Mouse (Mus musculus) forebrain, embryonic 10.5 days (tissue): ENCODE data around the gene 1190002N15Rik. TPM values are rescaled to one million over a fixed set of nuclear protein-coding genes. Genes with fewer than 3 reads are reported as not detected.

ENCODE experiments used
- DNase-seq: peaks from one replicate; pipeline ENCODE4 v3.0.0-alpha.2; 2017; ENCODE audit warnings: low spot score; ENCODE audit errors: extremely low spot score
- H3K27ac ChIP-seq: fragments of 300-500 bp; sonication (generic); 2 replicates; pipeline ENCODE4 v1.5.1; 2016; ENCODE audit warnings: mild to moderate bottlenecking
- H3K27me3 ChIP-seq: fragments of 300-500 bp; sonication (generic); 2 replicates; pipeline ENCODE4 v1.6.1; 2016; ENCODE audit warnings: mild to moderate bottlenecking; ENCODE audit not compliant: poor library complexity, severe bottlenecking
- H3K36me3 ChIP-seq: fragments of 300-500 bp; sonication (generic); replicated peaks from 2 replicates; pipeline ENCODE4 v1.6.1; 2016; ENCODE audit warnings: mild to moderate bottlenecking, moderate library complexity
- H3K4me1 ChIP-seq: fragments of 300-500 bp; sonication (generic); 2 replicates; pipeline ENCODE4 v1.6.1; 2016
- H3K4me3 ChIP-seq: fragments of 300-500 bp; sonication (generic); 2 replicates; pipeline ENCODE4 v1.5.1; 2016; ENCODE audit warnings: mild to moderate bottlenecking, moderate library complexity
- H3K9me3 ChIP-seq: fragments of 300-500 bp; sonication (generic); 2 replicates; pipeline ENCODE4 v1.6.1; 2016; ENCODE audit warnings: mild to moderate bottlenecking, moderate library complexity
- WGBS: fragments of 180-500 bp; shearing (Covaris S2); methylation state at CpG from one replicate; pipeline ENCODE4 v1.1.7; 2016; 5-methylcytosine and 5-hydroxymethylcytosine counted together
- polyA plus RNA-seq: library from polyadenylated mRNA; unstranded; fragments of >200 nt; fragmentation: Nextera tagmentation; extraction: Ambion mirVana; gene quantifications from 2 replicates; pipeline ENCODE4 v1.2.1, GENCODE M21; 2016

1190002N15Rik gene
- polyA plus RNA-seq, 1 experiment from 2014 or later, result 3.9 TPM

- WGBS, result 32% methylated on average over 8 of the region's 8 CpGs
Measured at GRCm38 (mm10) chr9:94539346-94539865, 1.5 kb upstream of the 1190002N15Rik start.

GRCm38 (mm10) chr9:94538823-94539143 lies 902 bp upstream of the 1190002N15Rik start:
- DNase-seq, result no peak
- WGBS, result under 1% methylated on average over 22 of the region's 22 CpGs
- Histone ChIP-seq H3K27ac (peak overlapping the region; percentile 94), H3K9me3 (no peaks in the 10 kb centered on the region), H3K4me3 (peak overlapping the region; percentile 75), H3K36me3 (no peaks in the 10 kb centered on the region), H3K27me3 (peaks cover 14% of the 10 kb centered on the region), H3K4me1 (peaks cover 44% of the 10 kb centered on the region)

More at GRCm38 (mm10) chr9:94539346-94539865, 1.5 kb upstream of the 1190002N15Rik start:
- H3K4me3 ChIP-seq, result peak overlapping the region; percentile 75
- H3K4me1 ChIP-seq, result peaks cover 38% of the 10 kb centered on the region
- H3K9me3 ChIP-seq, result no peaks in the 10 kb centered on the region
- no peak overlapping the region for H3K27ac ChIP-seq
- H3K36me3 ChIP-seq, result no peaks in the 10 kb centered on the region
- no peak for DNase-seq
- peaks cover 7% of the 10 kb centered on the region for H3K27me3 ChIP-seq

DNA sequence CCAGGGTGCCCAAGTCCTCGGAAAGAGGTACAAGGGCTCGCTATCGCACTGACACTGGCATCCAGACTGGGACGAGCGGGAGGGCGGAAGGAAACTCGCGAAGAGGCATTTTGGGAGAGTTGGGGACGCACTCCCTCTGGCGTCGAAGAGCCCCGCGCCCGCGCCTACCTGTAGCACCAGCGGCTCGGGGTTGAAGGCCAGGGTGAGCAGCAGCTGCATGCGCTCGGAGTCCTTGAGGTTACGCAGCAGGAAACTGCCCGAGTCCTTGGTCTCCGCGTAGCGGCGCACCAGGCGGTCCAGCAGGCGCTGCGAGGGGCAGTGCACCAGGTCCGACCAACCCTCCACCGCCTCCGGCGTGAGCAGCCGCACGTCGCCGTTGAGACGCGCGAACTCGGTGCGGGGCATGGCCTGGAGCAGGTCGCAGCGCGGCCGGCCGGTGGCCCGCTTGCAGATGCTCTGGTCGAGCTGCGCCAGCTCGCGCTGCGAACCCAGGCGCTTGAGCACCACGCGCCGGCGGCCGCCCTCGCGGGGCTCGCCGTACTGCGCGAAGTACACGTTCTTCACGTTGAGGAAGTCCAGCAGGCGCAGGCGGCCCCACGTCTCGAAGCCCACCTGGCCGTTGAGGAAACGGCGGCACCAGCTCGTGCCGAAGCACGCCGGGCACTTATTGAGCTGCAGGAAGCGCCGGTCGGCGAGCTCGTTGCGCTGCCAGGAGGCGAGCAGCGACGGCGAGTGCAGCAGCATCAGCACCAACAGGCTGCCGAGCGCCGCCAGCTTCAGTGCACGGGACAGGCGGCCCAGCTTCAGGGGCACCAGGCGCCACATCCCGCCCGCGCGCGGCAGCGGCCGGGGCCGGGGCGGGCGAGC lies 597 bp downstream of the 1190002N15Rik start:
- Histone ChIP-seq H3K27ac (peak overlapping the region; percentile 94), H3K27me3 (peaks cover 16% of the 10 kb centered on the region), H3K9me3 (no peaks in the 10 kb centered on the region), H3K4me1 (peaks cover 59% of the 10 kb centered on the region), H3K36me3 (no peaks in the 10 kb centered on the region), H3K4me3 (peak overlapping the region; percentile 75)
- WGBS, result under 1% methylated on average over 103 of the region's 103 CpGs
- DNase-seq, result peak; percentile 75

DNA sequence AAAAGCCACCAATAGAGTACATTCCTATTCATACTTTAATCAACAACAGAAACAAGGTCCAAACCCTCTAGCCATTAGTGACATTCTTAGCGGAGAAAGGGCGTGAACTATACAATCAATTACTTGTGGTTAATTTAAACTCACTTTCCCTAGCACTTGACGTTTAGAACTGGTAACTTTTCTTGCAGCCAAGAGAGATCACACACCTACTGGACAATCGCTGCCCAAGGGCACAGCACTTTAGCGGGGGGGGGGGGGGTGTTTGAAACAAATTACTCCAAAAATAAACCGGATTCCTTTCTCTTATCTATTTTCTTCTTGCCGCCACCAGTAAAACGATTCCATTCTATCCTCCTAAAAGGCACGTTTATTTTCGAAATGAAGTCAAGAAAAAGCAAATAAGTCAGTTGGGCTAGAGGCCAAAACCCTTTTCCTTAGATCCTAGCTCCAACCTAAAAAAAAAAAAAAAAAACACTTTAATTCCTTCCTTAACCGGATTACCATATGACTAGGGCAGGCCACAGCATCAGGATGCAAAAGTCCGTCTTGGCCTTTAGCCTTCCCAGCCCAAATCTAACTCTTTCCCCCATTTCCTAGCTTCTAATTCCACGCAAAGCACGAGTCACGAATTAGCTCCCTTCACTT lies 1.5 kb downstream of the 1190002N15Rik start:
- H3K27ac ChIP-seq, result peak overlapping the region; percentile 94
- H3K9me3 ChIP-seq, result no peaks in the 10 kb centered on the region
- under 1% methylated on average over 15 of the region's 15 CpGs for WGBS
- peaks cover 62% of the 10 kb centered on the region for H3K4me1 ChIP-seq
- no peaks in the 10 kb centered on the region for H3K36me3 ChIP-seq
- peak overlapping the region; percentile 75 for H3K4me3 ChIP-seq
- no peak for DNase-seq
- peaks cover 16% of the 10 kb centered on the region for H3K27me3 ChIP-seq

GRCm38 (mm10) chr9:94534795-94535194 lies 3.1 kb downstream of the 1190002N15Rik start:
- Histone ChIP-seq H3K27me3 (peaks cover 16% of the 10 kb centered on the region), H3K36me3 (no peaks in the 10 kb centered on the region), H3K4me1 (peaks cover 57% of the 10 kb centered on the region), H3K9me3 (no peaks in the 10 kb centered on the region), H3K4me3 (no peak overlapping the region; the same call in 1 of the 2 replicates), H3K27ac (no peak overlapping the region)
- DNase-seq, result no peak

DNA sequence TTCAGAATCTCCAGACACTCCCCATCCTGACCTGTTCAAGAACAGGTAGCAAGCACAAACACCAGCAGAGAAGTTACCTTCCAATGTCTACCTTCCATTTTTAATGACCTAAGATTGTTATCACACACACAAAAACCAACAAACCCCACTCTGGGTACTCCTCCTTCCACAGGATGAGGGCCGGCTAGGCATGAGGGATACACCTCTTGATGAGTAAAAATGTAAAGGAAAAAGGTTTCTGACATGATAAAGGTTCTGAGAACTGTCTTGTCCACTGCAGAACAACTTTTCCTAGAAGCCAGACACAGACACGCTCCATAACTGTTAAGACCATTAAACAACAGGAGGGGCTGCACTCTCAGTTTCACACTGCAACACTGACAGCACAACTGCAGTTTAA lies 3.7 kb downstream of the 1190002N15Rik start:
- no peak for DNase-seq
- peaks cover 16% of the 10 kb centered on the region for H3K27me3 ChIP-seq
- H3K36me3 ChIP-seq, result no peaks in the 10 kb centered on the region
- H3K9me3 ChIP-seq, result no peaks in the 10 kb centered on the region
- WGBS, result 79% methylated on average over 2 of the region's 2 CpGs
- no peak overlapping the region for H3K27ac ChIP-seq
- H3K4me1 ChIP-seq, result peaks cover 51% of the 10 kb centered on the region
- H3K4me3 ChIP-seq, result no peak overlapping the region; the same call in 1 of the 2 replicates

GRCm38 (mm10) chr9:94533641-94534040 lies 4.2 kb downstream of the 1190002N15Rik start:
- 17% methylated on average over 4 of the region's 4 CpGs for WGBS
- Histone ChIP-seq H3K9me3 (no peaks in the 10 kb centered on the region), H3K4me1 (peaks cover 49% of the 10 kb centered on the region), H3K27me3 (peaks cover 16% of the 10 kb centered on the region), H3K36me3 (no peaks in the 10 kb centered on the region), H3K27ac (no peak overlapping the region), H3K4me3 (no peak overlapping the region)
- DNase-seq, result no peak

DNA sequence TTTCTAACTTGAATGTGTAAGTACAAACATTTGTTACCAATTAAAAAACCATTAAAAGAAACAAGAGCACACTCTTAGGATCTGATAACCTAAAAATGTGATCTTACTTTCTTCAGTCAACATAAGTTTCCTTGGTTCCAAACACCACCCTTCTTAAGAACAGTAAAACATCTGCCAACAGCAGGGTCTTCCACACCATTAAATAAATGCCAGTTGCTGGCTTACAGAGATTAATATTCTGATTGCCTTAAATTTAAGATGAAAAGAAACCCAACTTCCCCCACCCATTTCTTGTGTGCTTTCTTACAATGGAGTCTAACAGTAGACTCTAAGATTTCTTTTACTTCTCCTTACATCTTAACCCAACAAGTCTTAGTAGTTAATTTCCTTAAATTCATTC lies 7.9 kb downstream of the 1190002N15Rik start:
- H3K4me3 ChIP-seq, result no peak overlapping the region
- H3K9me3 ChIP-seq, result no peaks in the 10 kb centered on the region
- H3K27ac ChIP-seq, result no peak overlapping the region
- H3K4me1 ChIP-seq, result peaks cover 28% of the 10 kb centered on the region
- H3K36me3 ChIP-seq, result no peaks in the 10 kb centered on the region
- peaks cover 15% of the 10 kb centered on the region for H3K27me3 ChIP-seq
- DNase-seq, result no peak

GRCm38 (mm10) chr9:94529146-94529746 lies 8.6 kb downstream of the 1190002N15Rik start:
- 91% methylated on average over 1 of the region's 1 CpGs for WGBS
- peaks cover 25% of the 10 kb centered on the region for H3K4me1 ChIP-seq
- no peak overlapping the region for H3K27ac ChIP-seq
- no peak for DNase-seq
- no peak overlapping the region for H3K4me3 ChIP-seq
- no peaks in the 10 kb centered on the region for H3K36me3 ChIP-seq
- H3K27me3 ChIP-seq, result peaks cover 7% of the 10 kb centered on the region
- no peaks in the 10 kb centered on the region for H3K9me3 ChIP-seq

DNA sequence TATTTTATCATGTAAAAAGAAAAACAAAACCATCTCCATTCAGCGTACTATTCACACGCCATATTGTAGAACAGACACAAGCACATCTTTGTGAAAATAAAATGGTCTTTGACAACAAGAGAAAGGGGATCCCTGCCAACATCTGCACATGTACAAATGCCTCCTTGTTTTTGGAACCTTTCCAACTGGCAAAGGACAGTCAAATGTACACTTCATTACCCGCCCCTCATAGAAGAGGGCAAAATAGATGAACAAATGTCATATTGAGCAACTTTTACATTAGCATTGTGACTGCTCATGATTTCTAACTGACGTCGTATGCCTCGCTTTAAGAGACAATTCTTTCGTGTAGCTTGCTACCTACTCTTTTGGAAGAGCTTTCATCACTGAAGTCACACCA lies 11.4 kb downstream of the 1190002N15Rik start:
- 89% methylated on average over 7 of the region's 7 CpGs for WGBS
- DNase-seq, result no peak
- Histone ChIP-seq H3K27me3 (no peaks in the 10 kb centered on the region), H3K4me1 (peaks cover 3% of the 10 kb centered on the region; the same call in 1 of the 2 replicates), H3K27ac (no peak overlapping the region), H3K9me3 (no peaks in the 10 kb centered on the region), H3K4me3 (no peak overlapping the region), H3K36me3 (no peaks in the 10 kb centered on the region)

DNA sequence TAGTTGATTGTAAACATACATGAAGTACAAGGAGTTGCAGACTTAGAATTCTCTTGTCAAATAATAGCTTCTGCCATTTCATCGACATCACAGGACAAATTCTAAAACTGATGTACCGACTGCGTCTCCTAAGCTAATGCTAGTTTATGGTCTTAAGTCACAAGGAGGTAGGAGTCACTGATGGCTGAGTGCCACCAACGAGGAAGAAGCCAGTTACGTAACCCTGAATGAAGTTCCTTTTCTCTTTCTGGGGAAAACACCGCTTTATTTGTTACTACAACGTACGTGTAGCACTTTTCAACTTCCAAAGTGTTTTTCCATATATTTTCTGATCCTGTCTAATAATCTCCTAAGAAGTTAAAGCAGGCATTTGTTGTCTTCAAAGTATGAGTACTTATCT lies 25.6 kb downstream of the 1190002N15Rik start:
- no peak overlapping the region for H3K27ac ChIP-seq
- H3K4me3 ChIP-seq, result no peak overlapping the region
- no peak for DNase-seq
- WGBS, result 94% methylated on average over 8 of the region's 8 CpGs
- no peaks in the 10 kb centered on the region for H3K27me3 ChIP-seq
- no peaks in the 10 kb centered on the region for H3K4me1 ChIP-seq
- no peaks in the 10 kb centered on the region for H3K9me3 ChIP-seq
- H3K36me3 ChIP-seq, result no peaks in the 10 kb centered on the region

DNA sequence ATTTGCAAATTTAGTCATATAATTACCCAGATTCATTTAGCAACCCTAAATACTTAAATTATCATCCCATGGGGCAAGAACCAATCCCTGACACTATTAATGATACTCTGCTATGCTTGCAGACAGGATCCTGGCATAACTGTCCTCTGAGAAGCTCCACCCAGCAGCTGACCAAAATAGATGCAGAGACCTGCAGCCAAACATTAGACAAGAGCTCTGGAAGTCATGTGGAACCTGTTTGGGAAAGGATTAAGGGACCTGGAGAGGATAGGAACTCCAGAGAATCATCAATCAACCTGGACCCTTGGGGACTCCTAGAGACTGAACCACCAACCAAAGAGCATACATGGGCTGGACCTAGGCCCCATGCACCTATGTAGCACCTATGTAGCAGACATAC lies 26.7 kb downstream of the 1190002N15Rik start:
- H3K4me1 ChIP-seq, result no peaks in the 10 kb centered on the region
- DNase-seq, result no peak
- H3K27ac ChIP-seq, result no peak overlapping the region
- no peak overlapping the region for H3K4me3 ChIP-seq
- no peaks in the 10 kb centered on the region for H3K9me3 ChIP-seq
- H3K27me3 ChIP-seq, result no peaks in the 10 kb centered on the region
- no peaks in the 10 kb centered on the region for H3K36me3 ChIP-seq

DNA sequence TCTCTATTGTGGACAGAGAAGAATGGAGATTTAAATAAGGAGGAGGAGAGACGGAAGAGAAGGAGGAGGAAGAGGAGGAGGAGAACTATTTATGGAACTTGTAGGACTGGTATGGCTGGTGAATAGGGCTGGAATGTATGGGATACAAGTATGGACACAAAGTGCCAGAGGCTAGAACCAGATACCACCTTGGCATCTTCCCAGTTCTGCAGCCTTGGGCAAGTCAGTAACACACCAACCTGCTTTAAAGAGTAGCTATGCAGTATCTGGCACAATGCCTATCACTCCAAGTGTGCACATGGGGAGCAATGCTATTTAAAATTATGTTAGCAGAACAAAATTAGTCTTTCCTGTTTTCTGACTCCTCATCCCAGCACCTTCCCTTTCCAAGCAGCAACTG lies 30.9 kb downstream of the 1190002N15Rik start:
- no peak for DNase-seq
- Histone ChIP-seq H3K36me3 (no peaks in the 10 kb centered on the region), H3K4me3 (no peak overlapping the region), H3K27ac (no peak overlapping the region), H3K9me3 (no peaks in the 10 kb centered on the region), H3K27me3 (no peaks in the 10 kb centered on the region), H3K4me1 (no peaks in the 10 kb centered on the region)
- 63% methylated on average over 1 of the region's 1 CpGs for WGBS
